Mouse (Mus musculus): ENCODE measurements at regions not wholly inside any gene's neighbourhood (a gene's known extent, or its start where the extent isn't known, plus 50 kb on each side); places are given as distances from the start of the nearest gene placed in this dataset.

DNA sequence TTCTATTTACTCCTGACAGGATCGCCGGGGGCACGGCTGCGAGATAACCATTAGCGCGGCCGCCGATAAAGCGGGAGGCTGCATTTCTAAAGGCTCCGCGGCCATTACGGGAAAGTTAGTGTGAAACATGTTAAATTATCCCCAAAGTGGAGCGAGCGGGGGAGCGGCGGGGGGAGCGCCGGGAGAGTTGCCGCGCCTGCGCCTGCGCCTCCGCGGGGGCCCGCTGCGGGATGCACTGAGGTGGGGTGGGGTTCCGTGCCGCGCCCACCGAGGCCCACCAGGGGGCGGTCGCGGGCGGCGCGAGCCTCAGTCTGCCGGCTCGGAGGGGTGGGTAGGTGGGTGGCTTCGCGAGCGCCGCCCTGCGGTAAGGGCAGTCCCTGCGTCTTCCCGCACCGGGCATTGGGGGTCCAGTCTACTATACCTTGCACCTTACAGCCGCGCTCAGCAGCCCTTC, 71.8 kb upstream of the Pax2 start:
- no peak for DNase-seq (ENCODE audit: extremely low spot score, low read depth, low spot score)

DNA sequence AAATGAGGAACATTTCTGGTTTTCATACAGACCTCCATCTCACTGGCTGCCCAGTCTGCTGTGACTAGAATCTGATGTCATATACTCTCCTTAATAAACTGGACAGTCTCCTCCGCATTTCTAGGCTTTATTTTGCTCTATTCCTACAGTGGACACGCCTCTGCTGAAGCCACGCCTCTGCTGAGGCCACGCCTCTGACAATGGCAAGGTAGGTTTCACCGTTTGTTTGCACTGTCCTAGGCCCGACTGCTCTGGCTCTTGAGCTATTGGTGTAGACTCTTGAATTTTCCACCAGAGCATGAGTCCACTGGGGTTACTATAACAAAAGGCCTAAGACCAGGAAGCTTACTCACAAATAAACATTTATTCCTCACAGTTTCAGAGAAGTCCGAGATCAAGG, 69.8 kb upstream of the Pax2 start:
- DNase-seq (ENCODE audit: extremely low spot score, low read depth, low spot score) = no peak

DNA sequence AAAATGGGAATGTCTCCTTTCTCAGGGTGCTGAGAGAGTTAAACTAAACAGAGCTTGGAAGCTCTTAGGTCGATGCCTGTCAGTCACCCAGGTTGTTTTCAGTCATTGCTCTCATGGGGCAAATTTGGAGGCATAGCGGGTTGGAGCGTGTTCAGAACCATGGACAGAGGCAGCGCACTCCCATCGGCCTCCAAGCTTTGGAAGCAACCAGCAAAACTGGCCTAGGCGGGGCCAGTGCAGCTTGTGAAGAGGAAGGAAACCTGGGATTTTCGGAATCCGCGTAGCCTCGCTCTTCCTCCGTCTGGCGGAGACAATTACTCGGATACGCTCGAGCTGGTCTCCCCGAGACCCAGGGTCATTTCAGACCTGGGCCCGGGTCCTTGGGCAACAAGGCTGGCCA, 63.4 kb upstream of the Pax2 start:
- DNase-seq (ENCODE audit: extremely low spot score, low read depth, low spot score) = peak; percentile 73

DNA sequence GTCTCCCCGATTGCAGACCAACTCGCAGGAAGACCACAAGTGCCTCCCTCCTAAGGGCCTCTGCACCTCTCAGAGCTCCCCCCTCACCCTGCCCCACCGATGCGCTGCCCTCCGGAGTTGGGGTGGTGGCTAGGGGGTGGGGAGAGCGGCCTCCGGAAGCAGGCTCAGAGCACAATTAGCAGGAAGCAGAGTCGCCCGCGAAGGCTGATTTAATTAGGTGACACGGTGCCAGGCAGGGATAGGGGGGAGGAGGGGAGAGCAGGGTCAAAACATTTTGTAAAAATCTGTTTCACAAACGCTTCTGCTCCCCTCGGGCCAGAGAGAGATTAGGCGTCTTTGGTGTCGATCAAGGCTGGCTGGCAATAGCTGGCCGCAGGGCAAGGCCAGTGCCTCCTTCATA, 63.0 kb upstream of the Pax2 start:
- DNase-seq (ENCODE audit: extremely low spot score, low read depth, low spot score) = no peak

DNA sequence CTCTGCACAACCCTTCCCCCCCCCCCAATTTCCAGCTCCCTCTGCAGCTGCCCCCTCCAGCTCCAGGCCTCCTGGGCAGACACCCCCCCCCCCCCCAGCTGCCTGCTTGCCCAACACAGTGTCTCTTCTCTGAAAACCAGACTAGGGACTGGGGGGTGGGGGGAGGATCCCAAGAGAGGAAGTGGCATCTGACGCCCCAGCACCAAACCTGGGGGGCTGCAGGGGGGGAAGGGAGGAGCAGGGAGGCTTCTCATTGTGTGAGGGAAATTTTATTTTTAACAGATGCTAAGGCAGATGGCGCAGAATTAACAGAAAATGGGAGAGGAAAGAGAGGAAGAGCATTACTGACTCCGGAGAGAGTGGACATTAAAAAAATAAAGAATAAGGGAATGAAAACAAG, 60.5 kb upstream of the Pax2 start:
- no peak for DNase-seq (ENCODE audit: extremely low spot score, low read depth, low spot score)

DNA sequence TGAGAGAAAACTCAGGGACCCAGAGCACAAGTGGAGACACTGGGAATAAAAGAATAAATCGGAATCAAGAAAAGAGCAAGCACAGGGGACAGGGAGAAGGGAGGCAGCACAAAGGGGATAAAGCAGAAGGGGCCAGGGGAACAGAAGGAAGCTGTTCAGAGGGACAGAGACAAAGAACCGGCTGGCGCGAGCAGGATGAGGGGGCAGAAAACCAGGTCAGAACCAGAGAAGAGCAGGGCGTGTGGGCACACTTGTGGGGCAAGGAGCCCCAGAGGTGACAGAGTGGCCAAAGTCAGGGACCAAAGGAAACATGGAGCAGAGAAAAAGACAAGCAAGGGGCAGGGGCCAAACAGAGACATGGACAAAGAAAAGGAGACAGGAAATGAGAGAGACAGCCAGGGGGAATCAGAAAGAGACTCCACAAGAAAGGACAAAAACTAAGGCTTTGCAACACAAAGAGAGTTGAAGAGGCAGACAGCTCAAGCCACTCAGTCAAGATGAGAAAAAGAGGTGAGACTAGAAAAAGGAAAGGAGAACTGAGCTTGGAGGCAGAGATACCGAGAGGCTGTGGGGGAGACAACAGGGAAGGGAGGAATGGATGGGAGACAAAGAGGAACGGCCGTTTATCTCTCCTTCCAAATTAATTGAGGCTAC, 59.7 kb upstream of the Pax2 start:
- no peak for DNase-seq (ENCODE audit: extremely low spot score, low read depth, low spot score)

DNA sequence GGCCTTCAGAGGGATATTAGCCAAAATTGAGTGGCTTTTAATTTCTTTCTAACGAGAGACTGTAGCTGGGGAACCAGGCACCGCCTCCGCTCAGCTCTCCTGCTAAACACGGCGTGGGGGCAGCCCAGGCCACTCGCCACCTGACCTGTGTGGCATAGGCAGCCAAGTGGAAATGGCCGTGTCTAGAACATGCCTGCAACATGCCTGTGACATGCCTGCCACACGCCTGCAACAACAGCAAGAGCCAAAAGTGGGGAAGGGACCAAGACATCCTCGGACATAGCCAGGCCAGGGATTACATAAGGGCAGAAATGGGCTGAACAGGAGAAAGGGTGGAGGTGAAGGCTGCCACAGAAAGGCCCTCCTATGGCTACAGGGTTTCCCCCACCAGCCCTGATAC, 59.1 kb upstream of the Pax2 start:
- DNase-seq (ENCODE audit: extremely low spot score, low read depth, low spot score) = no peak

DNA sequence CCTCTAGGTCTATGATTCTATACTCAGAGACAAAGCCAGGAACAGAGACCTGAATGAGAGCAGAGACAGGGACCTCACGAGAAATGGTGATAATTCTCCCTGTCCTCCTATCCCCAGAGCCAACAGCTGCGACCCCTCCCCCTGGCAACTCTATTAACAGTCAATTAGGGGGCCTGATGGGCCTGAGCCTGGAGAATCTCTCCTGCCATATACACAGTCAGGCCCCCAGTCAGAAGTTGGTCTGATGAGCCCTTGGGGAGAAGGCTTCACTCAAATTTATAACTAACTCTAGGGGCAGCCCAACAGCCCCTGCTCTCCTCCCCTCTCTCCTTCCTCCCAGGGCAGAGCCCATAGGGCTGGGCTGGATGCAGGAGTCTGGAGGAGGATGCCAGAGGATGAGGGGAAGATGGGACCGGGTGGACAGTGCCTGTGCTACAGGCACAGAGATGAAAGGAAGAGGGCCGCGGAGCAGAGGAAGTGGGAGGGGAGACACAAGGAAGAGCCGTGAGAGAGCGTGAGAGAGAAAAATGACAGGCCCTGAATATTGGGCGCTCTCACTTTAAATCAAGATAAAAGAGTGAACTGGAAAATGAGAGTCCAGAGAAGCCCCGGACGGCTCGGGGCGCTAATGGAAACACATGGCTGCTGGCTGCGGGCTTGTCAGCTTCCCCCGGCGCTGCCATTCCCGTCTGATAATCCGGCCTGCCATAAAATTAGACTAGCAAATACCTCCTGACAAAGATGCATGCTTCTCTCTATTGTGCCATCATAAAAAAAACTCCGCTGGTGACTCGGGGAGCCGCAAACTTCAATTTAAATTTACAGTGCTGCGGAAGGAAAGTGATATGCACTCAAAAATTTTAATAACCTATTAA, 57.2 kb upstream of the Pax2 start:
- no peak for DNase-seq (ENCODE audit: extremely low spot score, low read depth, low spot score)
